Mouse (Mus musculus) embryonic facial prominence, embryonic 14.5 days (tissue): ENCODE results near the gene Srpk3. TPM values are rescaled to one million over a fixed set of nuclear protein-coding genes. Genes with fewer than 3 reads are reported as not detected.
A peak's percentile ranks its signal among the peaks of the same experiment; 100 is the strongest.
"Not testable (repeated sequence)": the region's sequence is repeated elsewhere in the genome, so short reads cannot be mapped to it uniquely, and the experiment has no call there.

Experiments used
- ATAC-seq: fragments of 200-750 bp; cut with Nextera tagmentation; 2 replicates; pipeline ENCODE4 v1.8.0; 2017; ENCODE audit warnings: low read depth, moderate number of reproducible peaks, moderate TSS enrichment
- DNase-seq: peaks from one replicate; pipeline ENCODE4 v3.0.0-alpha.2; 2015; ENCODE audit warnings: low spot score
- H3K27ac ChIP-seq: fragments of 300-500 bp; sonication (generic); replicated peaks from 2 replicates; pipeline ENCODE4 v1.5.1; 2014; ENCODE audit warnings: low read depth, mild to moderate bottlenecking, low read length, moderate library complexity
- H3K27me3 ChIP-seq: fragments of 300-500 bp; sonication (generic); replicated peaks from 2 replicates; pipeline ENCODE4 v1.6.1; 2014; ENCODE audit warnings: low read length; ENCODE audit not compliant: control insufficient read depth, insufficient read depth
- H3K36me3 ChIP-seq: fragments of 300-500 bp; sonication (generic); 2 replicates; pipeline ENCODE4 v1.6.1; 2014; ENCODE audit warnings: low read length, mixed read lengths; ENCODE audit not compliant: control insufficient read depth, insufficient read depth
- H3K4me1 ChIP-seq: fragments of 300-500 bp; sonication (generic); 2 replicates; pipeline ENCODE4 v1.6.1; 2014; ENCODE audit warnings: antibody characterized with exemption, low read length; ENCODE audit not compliant: control insufficient read depth, insufficient read depth
- H3K4me2 ChIP-seq: fragments of 300-500 bp; sonication (generic); 2 replicates; pipeline ENCODE4 v1.6.1; 2014; ENCODE audit warnings: low read depth, mild to moderate bottlenecking, low read length, moderate library complexity, mixed read lengths
- H3K4me3 ChIP-seq: fragments of 300-500 bp; sonication (generic); 2 replicates; pipeline ENCODE4 v1.5.1; 2014; ENCODE audit warnings: low read depth, mild to moderate bottlenecking, low read length
- H3K9ac ChIP-seq: fragments of 300-500 bp; sonication (generic); 2 replicates; pipeline ENCODE4 v1.6.1; 2014; ENCODE audit warnings: low read depth, mild to moderate bottlenecking, low read length, moderate library complexity, mixed read lengths
- H3K9me3 ChIP-seq: fragments of 300-500 bp; sonication (generic); 2 replicates; pipeline ENCODE4 v1.6.1; 2016; ENCODE audit warnings: low read length; ENCODE audit not compliant: control insufficient read depth
- WGBS: fragments of 180-500 bp; shearing (Covaris S2); extraction: QIAGEN DNeasy Blood & Tissue Kit; methylation state at CpG from one replicate; pipeline ENCODE4 v1.1.7; 2014; 5-methylcytosine and 5-hydroxymethylcytosine counted together
- polyA plus RNA-seq: library from polyadenylated mRNA; unstranded; fragments of >200 nt; fragmentation: Nextera tagmentation; extraction: Ambion mirVana; gene quantifications from 2 replicates; pipeline ENCODE4 v1.2.1, GENCODE M21; 2014

Srpk3 gene
- polyA plus RNA-seq, result 54.6 and 63.2 TPM in 2 replicates

- H3K4me3 ChIP-seq, result no peak within 1 kb of the TSS
- no peak within 1 kb of the TSS for H3K4me2 ChIP-seq
- DNase-seq, result peak; percentile 13
- H3K4me1 ChIP-seq, result no peaks in the 10 kb centered on the region
- no peak within 1 kb of the TSS; the same call in 1 of the 2 replicates for H3K27ac ChIP-seq
- H3K36me3 ChIP-seq, result peaks cover 18% of the 10 kb centered on the region; the same call in 1 of the 2 replicates
- no peaks in the 10 kb centered on the region for H3K27me3 ChIP-seq
- H3K9me3 ChIP-seq, result no peaks in the 10 kb centered on the region
- peak; percentile 60 for ATAC-seq
- H3K9ac ChIP-seq, result no peak within 1 kb of the TSS
- 47% methylated on average over 6 of the region's 9 CpGs for WGBS
Measured at GRCm38 (mm10) chrX:73774168-73774760, at the start of gene Srpk3. Srpk3 (plus strand) TSS chrX:73774405.

- Histone ChIP-seq H3K4me3 (no peak overlapping the region), H3K9me3 (no peaks in the 10 kb centered on the region), H3K4me2 (no peak overlapping the region), H3K9ac (no peak overlapping the region), H3K36me3 (peaks cover 5% of the 10 kb centered on the region; the same call in 1 of the 2 replicates), H3K27ac (no peak overlapping the region), H3K4me1 (no peaks in the 10 kb centered on the region), H3K27me3 (no peaks in the 10 kb centered on the region)
- no peak for DNase-seq
- WGBS, result 53% methylated on average over 1 of the region's 1 CpGs
- ATAC-seq, result no peak
Measured at GRCm38 (mm10) chrX:73730908-73731307, 43.3 kb upstream of the Srpk3 start.

GRCm38 (mm10) chrX:73738155-73738554 lies 36.0 kb upstream of the Srpk3 start:
- WGBS, result 100% methylated on average over 1 of the region's 1 CpGs

GRCm38 (mm10) chrX:73739151-73739550 lies 35.1 kb upstream of the Srpk3 start:
- H3K4me2 ChIP-seq, result no peak overlapping the region
- H3K27ac ChIP-seq, result no peak overlapping the region
- WGBS, result 65% methylated on average over 5 of the region's 5 CpGs
- no peak overlapping the region for H3K4me3 ChIP-seq
- no peaks in the 10 kb centered on the region for H3K36me3 ChIP-seq
- no peaks in the 10 kb centered on the region for H3K9me3 ChIP-seq
- H3K4me1 ChIP-seq, result no peaks in the 10 kb centered on the region
- no peak overlapping the region for H3K9ac ChIP-seq
- ATAC-seq (no peak), DNase-seq (no peak)
- H3K27me3 ChIP-seq, result no peaks in the 10 kb centered on the region

More at GRCm38 (mm10) chrX:73738155-73738554, 36.0 kb upstream of the Srpk3 start:
- Histone ChIP-seq H3K27me3 (no peaks in the 10 kb centered on the region), H3K27ac (no peak overlapping the region), H3K36me3 (no peaks in the 10 kb centered on the region), H3K9ac (no peak overlapping the region), H3K4me1 (no peaks in the 10 kb centered on the region), H3K9me3 (no peaks in the 10 kb centered on the region), H3K4me3 (no peak overlapping the region), H3K4me2 (no peak overlapping the region)
- ATAC-seq, result no peak
- no peak for DNase-seq

GRCm38 (mm10) chrX:73739841-73740240 lies 34.4 kb upstream of the Srpk3 start:
- H3K4me1 ChIP-seq, H3K27me3 ChIP-seq, DNase-seq, ATAC-seq, H3K9me3 ChIP-seq, H3K27ac ChIP-seq, H3K4me3 ChIP-seq, H3K4me2 ChIP-seq, H3K36me3 ChIP-seq, H3K9ac ChIP-seq: not testable (repeated sequence)
- WGBS, result 95% methylated on average over 7 of the region's 7 CpGs

- Histone ChIP-seq H3K4me1 (no peaks in the 10 kb centered on the region), H3K9ac (no peak overlapping the region), H3K36me3 (no peaks in the 10 kb centered on the region), H3K4me2 (no peak overlapping the region), H3K27me3 (no peaks in the 10 kb centered on the region), H3K27ac (no peak overlapping the region), H3K9me3 (no peaks in the 10 kb centered on the region), H3K4me3 (no peak overlapping the region)
- ATAC-seq (no peak), DNase-seq (no peak)
- 67% methylated on average over 1 of the region's 1 CpGs for WGBS
Measured at GRCm38 (mm10) chrX:73744774-73745481, 29.3 kb upstream of the Srpk3 start.

GRCm38 (mm10) chrX:73748977-73749376 lies 25.2 kb upstream of the Srpk3 start:
- no peak overlapping the region for H3K27ac ChIP-seq
- 71% methylated on average over 1 of the region's 1 CpGs for WGBS
- H3K4me3 ChIP-seq, result no peak overlapping the region
- H3K9ac ChIP-seq, result no peak overlapping the region
- H3K4me1 ChIP-seq, result no peaks in the 10 kb centered on the region
- DNase-seq (no peak), ATAC-seq (no peak)
- H3K27me3 ChIP-seq, result no peaks in the 10 kb centered on the region
- H3K36me3 ChIP-seq, result no peaks in the 10 kb centered on the region
- H3K9me3 ChIP-seq, result no peaks in the 10 kb centered on the region
- no peak overlapping the region for H3K4me2 ChIP-seq

- Histone ChIP-seq H3K36me3 (no peaks in the 10 kb centered on the region), H3K9ac (no peak within 1 kb of the TSS), H3K4me2 (no peak within 1 kb of the TSS), H3K27ac (no peak within 1 kb of the TSS), H3K4me3 (no peak within 1 kb of the TSS), H3K9me3 (no peaks in the 10 kb centered on the region), H3K27me3 (no peaks in the 10 kb centered on the region), H3K4me1 (no peaks in the 10 kb centered on the region)
- no peak for DNase-seq
- no peak for ATAC-seq
- 86% methylated on average over 4 of the region's 5 CpGs for WGBS
Measured at GRCm38 (mm10) chrX:73756334-73757140, 17.7 kb upstream of the Srpk3 start, which contains the start of gene Plxnb3. Plxnb3 (plus strand) TSS chrX:73757090.
